Mouse (Mus musculus): ENCODE data around the gene Il25. TPM values are rescaled to one million over a fixed set of nuclear protein-coding genes. Genes with fewer than 3 reads are reported as not detected.
A peak's percentile ranks its signal among the peaks of the same experiment; 100 is the strongest.

Il25 gene
- polyA plus RNA-seq (2015; fragmentation: Nextera tagmentation; extraction: Ambion mirVana): 1.3 TPM in 2 replicates

GRCm38 (mm10) chr14:54932645-54933150, at the start of gene Il25:
TSS of gene Il25 (plus strand) at chr14:54932695.
- no peaks in the 10 kb centered on the region for H3K36me3 ChIP-seq (ENCODE audit: control insufficient read depth, insufficient read depth, low read length)
- H3K9me3 ChIP-seq (ENCODE audit: control insufficient read depth, low read length): no peaks in the 10 kb centered on the region
- 0 out of 2 replicates have a peak, but pooled peaks have one; percentile 18 for ATAC-seq
- 0 out of 2 replicates have a peak within 1 kb of the TSS, but pooled peaks have one; percentile 28 for H3K9ac ChIP-seq (ENCODE audit: low read depth, low read length)
- peak within 1 kb of the TSS; percentile 9; the same call in 1 of the 2 replicates for H3K4me2 ChIP-seq (ENCODE audit: low read length)
- no peak within 1 kb of the TSS for H3K4me3 ChIP-seq (ENCODE audit: low read length)
- H3K4me1 ChIP-seq (ENCODE audit: control insufficient read depth, insufficient read depth, low read depth, low read length): peaks cover 10% of the 10 kb centered on the region
- no peaks in the 10 kb centered on the region for H3K27me3 ChIP-seq (replicated peaks; ENCODE audit: control insufficient read depth, insufficient read depth, low read length)
- 22% methylated on average over 6 of the region's 6 CpGs for WGBS
- no peak within 1 kb of the TSS for H3K27ac ChIP-seq (ENCODE audit: low read depth, low read length)

- Histone ChIP-seq H3K9me3 (ENCODE audit: control insufficient read depth, low read length) (no peaks in the 10 kb centered on the region), H3K4me2 (ENCODE audit: low read length) (peak within 1 kb of the TSS; percentile 77)
- under 1% methylated on average over 27 of the region's 27 CpGs for WGBS
Measured at GRCm38 (mm10) chr14:54883154-54884021, 49.1 kb upstream of the Il25 start, which contains the start of the genes Bcl2l2 and Gm20521. TSS of gene Bcl2l2 (plus strand) at chr14:54883377. TSS of gene Gm20521 (plus strand) at chr14:54883441.

GRCm38 (mm10) chr14:54884022-54884712, 48.3 kb upstream of the Il25 start:
- Histone ChIP-seq H3K4me3 (ENCODE audit: low read length) (peak overlapping the region; percentile 61), H3K4me2 (ENCODE audit: low read length) (peak overlapping the region; percentile 77), H3K27me3 (replicated peaks; ENCODE audit: control insufficient read depth, insufficient read depth, low read length) (no peaks in the 10 kb centered on the region), H3K4me1 (ENCODE audit: control insufficient read depth, insufficient read depth, low read depth, low read length) (peaks cover 21% of the 10 kb centered on the region), H3K9ac (ENCODE audit: low read depth, low read length) (peak overlapping the region; percentile 77), H3K36me3 (ENCODE audit: control insufficient read depth, insufficient read depth, low read length) (no peaks in the 10 kb centered on the region), H3K27ac (ENCODE audit: low read depth, low read length) (peak overlapping the region; percentile 91), H3K9me3 (ENCODE audit: control insufficient read depth, low read length) (no peaks in the 10 kb centered on the region)
- ATAC-seq: no peak
- WGBS: 33% methylated on average over 20 of the region's 21 CpGs

More at GRCm38 (mm10) chr14:54883154-54884021, 49.1 kb upstream of the Il25 start, which contains the start of the genes Bcl2l2 and Gm20521:
- ATAC-seq: peak; percentile 89
- H3K27me3 ChIP-seq (replicated peaks; ENCODE audit: control insufficient read depth, insufficient read depth, low read length): no peaks in the 10 kb centered on the region
- H3K27ac ChIP-seq (ENCODE audit: low read depth, low read length): peak within 1 kb of the TSS; percentile 91
- H3K4me3 ChIP-seq (ENCODE audit: low read length): peak within 1 kb of the TSS; percentile 61
- peak within 1 kb of the TSS; percentile 77 for H3K9ac ChIP-seq (ENCODE audit: low read depth, low read length)
- no peaks in the 10 kb centered on the region for H3K36me3 ChIP-seq (ENCODE audit: control insufficient read depth, insufficient read depth, low read length)
- peaks cover 21% of the 10 kb centered on the region for H3K4me1 ChIP-seq (ENCODE audit: control insufficient read depth, insufficient read depth, low read depth, low read length)

GRCm38 (mm10) chr14:54885309-54885708, 47.2 kb upstream of the Il25 start:
- H3K27me3 ChIP-seq (replicated peaks; ENCODE audit: control insufficient read depth, insufficient read depth, low read length): no peaks in the 10 kb centered on the region
- H3K4me1 ChIP-seq (ENCODE audit: control insufficient read depth, insufficient read depth, low read depth, low read length): peaks cover 21% of the 10 kb centered on the region
- no peak overlapping the region for H3K27ac ChIP-seq (ENCODE audit: low read depth, low read length)
- H3K9me3 ChIP-seq (ENCODE audit: control insufficient read depth, low read length): no peaks in the 10 kb centered on the region
- 88% methylated on average over 11 of the region's 11 CpGs for WGBS
- H3K4me3 ChIP-seq (ENCODE audit: low read length): no peak overlapping the region
- no peak overlapping the region for H3K4me2 ChIP-seq (ENCODE audit: low read length)
- ATAC-seq: no peak
- H3K9ac ChIP-seq (ENCODE audit: low read depth, low read length): no peak overlapping the region
- no peaks in the 10 kb centered on the region for H3K36me3 ChIP-seq (ENCODE audit: control insufficient read depth, insufficient read depth, low read length)

- H3K27me3 ChIP-seq (replicated peaks; ENCODE audit: control insufficient read depth, insufficient read depth, low read length): no peaks in the 10 kb centered on the region
- H3K9ac ChIP-seq (ENCODE audit: low read depth, low read length): peak within 1 kb of the TSS; percentile 59; the same call in 1 of the 2 replicates
- H3K36me3 ChIP-seq (ENCODE audit: control insufficient read depth, insufficient read depth, low read length): peaks cover 10% of the 10 kb centered on the region
- H3K4me3 ChIP-seq (ENCODE audit: low read length): peak within 1 kb of the TSS; percentile 51
- H3K9me3 ChIP-seq (ENCODE audit: control insufficient read depth, low read length): no peaks in the 10 kb centered on the region
- peak within 1 kb of the TSS; percentile 59 for H3K4me2 ChIP-seq (ENCODE audit: low read length)
- H3K4me1 ChIP-seq (ENCODE audit: control insufficient read depth, insufficient read depth, low read depth, low read length): peaks cover 11% of the 10 kb centered on the region
- 97% methylated on average over 3 of the region's 3 CpGs for WGBS
- peak within 1 kb of the TSS; percentile 90 for H3K27ac ChIP-seq (ENCODE audit: low read depth, low read length)
- no peak for ATAC-seq
Measured at GRCm38 (mm10) chr14:54892200-54892599, 40.3 kb upstream of the Il25 start, which contains the start of gene Pabpn1. TSS of gene Pabpn1 (plus strand) at chr14:54892500.

- no peaks in the 10 kb centered on the region for H3K27me3 ChIP-seq (replicated peaks; ENCODE audit: control insufficient read depth, insufficient read depth, low read length)
- peaks cover 11% of the 10 kb centered on the region for H3K4me1 ChIP-seq (ENCODE audit: control insufficient read depth, insufficient read depth, low read depth, low read length)
- ATAC-seq: peak; percentile 99
- 1% methylated on average over 38 of the region's 38 CpGs for WGBS
- peak overlapping the region; percentile 59 for H3K4me2 ChIP-seq (ENCODE audit: low read length)
- peak overlapping the region; percentile 99 for H3K27ac ChIP-seq (ENCODE audit: low read depth, low read length)
- H3K4me3 ChIP-seq (ENCODE audit: low read length): peak overlapping the region; percentile 93
- peaks cover 15% of the 10 kb centered on the region for H3K36me3 ChIP-seq (ENCODE audit: control insufficient read depth, insufficient read depth, low read length)
- peak overlapping the region; percentile 100 for H3K9ac ChIP-seq (ENCODE audit: low read depth, low read length)
- H3K9me3 ChIP-seq (ENCODE audit: control insufficient read depth, low read length): no peaks in the 10 kb centered on the region
Measured at GRCm38 (mm10) chr14:54893651-54894181, 38.8 kb upstream of the Il25 start.

GRCm38 (mm10) chr14:54894296-54895151, 38.0 kb upstream of the Il25 start:
- peak overlapping the region; percentile 93 for H3K4me3 ChIP-seq (ENCODE audit: low read length)
- no peaks in the 10 kb centered on the region for H3K9me3 ChIP-seq (ENCODE audit: control insufficient read depth, low read length)
- peaks cover 19% of the 10 kb centered on the region for H3K36me3 ChIP-seq (ENCODE audit: control insufficient read depth, insufficient read depth, low read length)
- ATAC-seq: peak; percentile 26
- H3K9ac ChIP-seq (ENCODE audit: low read depth, low read length): peak overlapping the region; percentile 100
- peak overlapping the region; percentile 79 for H3K4me2 ChIP-seq (ENCODE audit: low read length)
- H3K27me3 ChIP-seq (replicated peaks; ENCODE audit: control insufficient read depth, insufficient read depth, low read length): no peaks in the 10 kb centered on the region
- WGBS: under 1% methylated on average over 40 of the region's 54 CpGs
- H3K27ac ChIP-seq (ENCODE audit: low read depth, low read length): peak overlapping the region; percentile 99
- H3K4me1 ChIP-seq (ENCODE audit: control insufficient read depth, insufficient read depth, low read depth, low read length): peaks cover 11% of the 10 kb centered on the region

- Histone ChIP-seq H3K27me3 (replicated peaks; ENCODE audit: control insufficient read depth, insufficient read depth, low read length) (no peaks in the 10 kb centered on the region), H3K36me3 (ENCODE audit: control insufficient read depth, insufficient read depth, low read length) (peaks cover 19% of the 10 kb centered on the region), H3K9me3 (ENCODE audit: control insufficient read depth, low read length) (no peaks in the 10 kb centered on the region), H3K4me2 (ENCODE audit: low read length) (no peak overlapping the region), H3K4me3 (ENCODE audit: low read length) (no peak overlapping the region), H3K4me1 (ENCODE audit: control insufficient read depth, insufficient read depth, low read depth, low read length) (peaks cover 11% of the 10 kb centered on the region), H3K27ac (ENCODE audit: low read depth, low read length) (no peak overlapping the region), H3K9ac (ENCODE audit: low read depth, low read length) (no peak overlapping the region)
- ATAC-seq: no peak
- 72% methylated on average over 2 of the region's 2 CpGs for WGBS
Measured at GRCm38 (mm10) chr14:54897445-54897844, 35.0 kb upstream of the Il25 start.

All from hindbrain, embryonic 16.5 days (tissue).